Mouse (Mus musculus): ENCODE data around the gene Tll1.

DNA sequence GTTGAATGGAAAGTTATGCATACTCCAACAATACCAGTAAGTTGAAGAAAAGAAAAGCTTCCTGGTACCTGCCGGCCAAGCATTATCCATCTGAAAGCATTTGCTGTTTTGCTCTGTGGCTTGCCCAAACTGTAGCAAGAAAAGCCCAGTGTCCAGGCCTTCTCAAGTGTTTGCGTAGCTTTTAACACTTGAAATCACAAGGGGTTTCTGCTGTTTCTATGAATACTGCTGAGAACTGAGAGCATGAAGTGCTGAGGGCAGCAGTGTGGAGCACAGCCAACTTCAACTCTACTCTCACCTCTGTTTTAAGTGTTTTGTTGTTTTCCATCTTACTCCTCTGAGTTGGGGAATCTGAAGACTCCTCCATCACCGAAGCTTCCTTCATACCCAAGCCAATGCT, 15.5 kb upstream of the Tll1 start:
- TF ChIP-seq CHD2 (IDR thresholded peaks at IDR 0.05; ENCODE audit: low read depth, low read length) (no peak), HCFC1 (IDR thresholded peaks at IDR 0.05; ENCODE audit: borderline replicate concordance, insufficient read depth, low read length) (no peak), ZNF384 (IDR thresholded peaks at IDR 0.05; ENCODE audit: low read depth, low read length) (no peak)
